Mouse (Mus musculus) urinary bladder, postnatal 10 days (tissue): ENCODE measurements at regions not wholly inside any gene's neighbourhood (a gene's known extent, or its start where the extent isn't known, plus 50 kb on each side); places are given as distances from the start of the nearest gene placed in this dataset.

Source experiments
- DNase-seq: peaks from one replicate; pipeline ENCODE4 v3.0.0; 2022; ENCODE audit warnings: low spot score

DNA sequence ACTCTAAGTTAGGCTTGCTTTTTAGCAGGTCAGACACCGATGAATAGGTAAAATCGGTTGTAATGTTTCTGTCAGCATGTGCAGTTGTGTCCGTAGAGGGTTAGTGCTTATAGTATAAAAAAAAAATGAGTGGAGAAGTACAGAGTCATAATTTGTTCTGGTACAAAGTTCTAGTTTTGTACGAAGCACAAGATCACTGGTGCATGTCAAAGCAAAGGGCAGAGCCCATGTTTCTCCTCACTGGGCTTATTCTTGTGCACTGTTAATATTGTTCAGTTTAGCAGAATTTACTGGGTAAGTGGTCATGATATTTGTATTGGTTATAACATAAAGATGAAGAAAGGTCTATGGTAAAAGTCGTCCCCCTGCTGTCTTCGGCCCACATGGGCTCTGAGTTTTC lies 330.4 kb upstream of the Fam241a start:
- no peak for DNase-seq

DNA sequence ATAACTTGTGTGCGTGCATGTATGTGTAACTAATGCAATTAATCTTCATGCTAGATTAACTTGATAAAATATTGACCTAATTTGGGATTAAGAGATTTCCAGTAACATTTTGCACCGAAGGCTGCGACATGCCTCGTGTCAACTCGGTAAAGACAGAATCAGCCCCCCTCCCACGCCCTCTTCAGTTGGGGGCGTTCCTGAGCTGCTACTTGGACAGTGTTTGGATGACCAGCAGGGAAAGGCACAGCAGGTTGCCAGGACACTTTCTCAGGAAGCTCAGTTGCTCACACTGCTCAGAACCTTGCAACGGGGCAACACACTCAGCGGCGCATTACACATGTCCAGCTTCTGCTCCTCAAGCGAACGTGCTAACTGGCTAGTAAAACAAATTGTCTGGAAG lies 326.2 kb upstream of the Fam241a start:
- no peak for DNase-seq

DNA sequence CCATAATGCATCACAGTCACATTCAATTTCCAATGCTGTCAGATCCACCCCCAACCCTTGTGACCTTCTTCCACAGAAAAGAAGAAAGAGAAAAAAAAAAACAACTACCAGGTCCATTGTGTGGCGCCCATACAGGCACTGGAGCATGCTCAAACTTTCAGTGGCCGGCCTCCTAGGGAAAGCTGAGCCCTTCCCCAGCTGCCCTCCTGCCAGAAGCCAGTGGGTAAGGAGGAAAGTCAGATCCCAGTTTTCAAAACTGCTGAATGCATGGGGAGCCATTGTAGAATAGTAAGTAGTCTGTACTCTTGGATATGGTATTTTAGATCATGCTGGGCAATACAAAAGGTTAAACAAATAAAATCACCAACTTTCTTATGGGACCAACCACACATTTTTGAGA lies 325.5 kb upstream of the Fam241a start:
- no peak for DNase-seq

DNA sequence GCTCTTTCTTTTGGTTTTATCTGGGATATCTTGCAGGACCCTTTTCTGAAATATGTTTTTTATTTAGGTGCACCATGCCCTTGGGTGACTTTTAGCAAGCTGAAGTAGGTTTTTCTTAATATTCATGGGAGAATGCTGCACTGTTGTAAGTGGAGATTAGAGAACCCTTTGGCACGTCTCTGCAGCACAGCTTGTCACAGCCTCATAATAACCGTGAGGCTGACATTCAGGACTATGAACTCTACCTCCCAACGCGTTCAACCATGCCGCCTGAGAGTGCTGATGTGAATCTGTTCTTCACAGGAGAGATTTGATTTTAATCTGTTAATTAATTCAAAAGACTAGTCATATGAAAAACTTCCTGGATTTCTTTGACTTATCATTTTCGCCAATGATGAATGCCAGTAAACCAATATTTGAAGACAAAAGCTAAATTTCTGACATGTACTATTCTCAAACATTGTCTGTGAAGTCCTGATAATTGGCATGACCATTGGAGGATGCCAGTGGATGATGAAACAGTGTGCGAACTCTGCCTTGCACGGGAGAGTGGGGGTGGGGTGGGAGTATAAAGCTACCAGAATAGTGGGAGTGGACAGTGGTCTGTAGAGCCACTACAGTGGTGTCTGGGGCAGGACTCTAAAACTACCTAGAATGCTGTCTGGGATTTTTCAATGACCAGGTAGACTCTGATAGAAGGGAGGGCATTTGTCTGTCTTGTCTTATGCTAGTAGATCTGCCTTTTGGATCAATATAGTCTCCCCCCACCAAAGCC lies 324.8 kb upstream of the Fam241a start:
- DNase-seq: no peak

DNA sequence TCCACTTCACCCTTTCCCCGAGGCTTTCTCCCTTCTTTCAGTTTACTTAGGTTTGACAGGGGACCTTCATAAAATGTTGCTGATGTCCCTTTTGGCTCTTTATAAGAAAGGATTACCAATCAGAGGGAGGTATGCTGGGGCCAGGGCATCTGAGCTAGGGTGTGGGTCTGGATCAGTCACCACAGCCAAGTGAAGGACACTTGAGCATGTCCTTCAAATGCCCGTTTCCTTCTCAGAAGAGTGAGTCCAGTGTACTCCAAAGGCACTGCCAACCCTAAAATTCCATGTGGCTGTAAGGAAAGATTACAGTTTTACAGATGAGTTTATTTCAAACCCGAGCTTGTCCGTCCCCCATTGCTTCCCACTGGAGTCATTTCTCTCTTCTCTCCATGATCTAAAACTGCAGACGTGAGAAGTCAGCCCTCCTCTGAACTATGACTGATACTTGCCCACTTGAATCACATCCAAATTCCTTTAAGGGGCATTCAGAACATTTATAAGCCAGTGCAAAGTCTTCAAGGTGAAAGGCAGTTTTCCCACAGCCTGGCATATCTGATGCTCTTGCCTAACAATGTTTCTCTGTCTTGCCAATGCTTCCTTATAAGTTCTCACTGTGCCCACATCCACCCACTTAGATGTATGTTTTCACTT lies 321.8 kb upstream of the Fam241a start:
- DNase-seq: no peak

DNA sequence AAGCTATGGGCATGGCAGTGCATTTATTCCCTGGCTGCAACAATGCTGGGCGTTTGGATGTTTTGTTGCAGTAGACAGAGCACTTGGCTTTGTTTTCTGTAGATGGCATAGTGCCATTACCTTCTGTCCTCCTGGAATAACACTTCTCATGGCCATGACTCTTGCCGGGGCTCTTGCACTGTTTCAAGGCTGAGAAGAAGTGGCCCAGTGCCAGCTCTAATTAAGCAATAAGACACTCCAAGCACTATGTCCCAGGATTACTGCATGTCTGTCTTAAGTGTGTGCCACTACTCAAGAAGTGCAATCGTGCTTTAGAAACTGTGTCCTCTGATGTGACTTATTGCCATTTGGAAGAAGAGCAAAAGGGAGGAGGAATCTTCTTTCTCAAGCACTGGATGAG lies 316.1 kb upstream of the Fam241a start:
- no peak for DNase-seq

DNA sequence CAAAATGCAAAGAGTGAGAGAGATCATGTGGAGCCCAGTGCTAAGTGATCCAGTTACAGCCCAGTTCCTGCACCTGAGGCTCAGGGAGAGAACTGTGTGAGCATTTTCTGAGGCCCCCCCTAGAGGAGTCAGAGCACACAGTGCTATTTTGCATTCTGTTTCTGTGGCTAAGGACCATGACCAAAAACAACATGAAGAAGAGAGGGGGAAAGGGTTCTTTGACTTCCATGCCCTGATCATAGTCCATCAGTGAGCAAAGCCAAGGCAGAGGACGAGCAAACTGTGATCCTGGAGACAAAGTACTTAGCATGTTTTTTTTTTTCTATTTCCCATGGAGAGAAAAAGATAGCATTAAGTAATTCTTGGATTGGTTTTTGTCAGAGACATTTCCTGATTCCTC lies 314.5 kb upstream of the Fam241a start:
- no peak for DNase-seq

DNA sequence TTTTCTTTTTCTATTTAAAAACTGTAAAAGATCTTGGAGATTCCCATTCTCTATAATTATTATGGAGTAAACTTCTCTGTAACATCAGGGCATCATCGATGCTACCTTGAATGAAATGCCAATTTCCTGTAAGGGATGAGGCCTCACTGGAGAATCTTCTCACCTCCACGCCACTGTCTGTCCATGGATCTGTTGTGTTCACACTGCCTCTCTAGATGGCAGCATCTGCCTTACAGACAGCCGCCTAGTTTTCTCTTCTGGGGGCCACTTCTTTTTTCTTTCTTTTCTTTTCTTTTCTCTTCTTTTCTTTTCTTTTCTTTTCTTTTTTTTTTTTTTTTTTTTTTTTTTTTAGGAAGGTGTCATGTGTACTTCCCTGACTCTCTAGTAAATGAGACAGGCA lies 310.8 kb upstream of the Fam241a start:
- DNase-seq: no peak

DNA sequence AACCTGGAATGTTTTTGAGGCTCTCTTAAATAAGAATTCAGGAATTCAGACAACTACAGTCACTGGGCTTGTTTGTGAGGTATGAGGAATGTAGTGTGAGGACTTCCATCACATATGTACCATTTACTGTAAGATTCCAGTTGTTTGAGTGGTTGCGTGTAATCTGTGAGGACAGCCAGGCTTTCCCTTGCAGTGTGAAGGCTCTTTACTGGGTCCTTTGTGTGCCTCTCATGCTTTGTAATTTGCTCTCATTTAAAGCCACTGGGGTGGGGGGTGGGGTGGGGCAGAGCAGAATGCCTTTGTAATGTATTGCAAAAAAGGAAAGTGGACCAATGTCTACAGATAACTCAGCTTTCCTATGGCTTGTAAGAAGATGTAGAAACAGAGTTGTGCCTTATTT lies 310.4 kb upstream of the Fam241a start:
- no peak for DNase-seq

DNA sequence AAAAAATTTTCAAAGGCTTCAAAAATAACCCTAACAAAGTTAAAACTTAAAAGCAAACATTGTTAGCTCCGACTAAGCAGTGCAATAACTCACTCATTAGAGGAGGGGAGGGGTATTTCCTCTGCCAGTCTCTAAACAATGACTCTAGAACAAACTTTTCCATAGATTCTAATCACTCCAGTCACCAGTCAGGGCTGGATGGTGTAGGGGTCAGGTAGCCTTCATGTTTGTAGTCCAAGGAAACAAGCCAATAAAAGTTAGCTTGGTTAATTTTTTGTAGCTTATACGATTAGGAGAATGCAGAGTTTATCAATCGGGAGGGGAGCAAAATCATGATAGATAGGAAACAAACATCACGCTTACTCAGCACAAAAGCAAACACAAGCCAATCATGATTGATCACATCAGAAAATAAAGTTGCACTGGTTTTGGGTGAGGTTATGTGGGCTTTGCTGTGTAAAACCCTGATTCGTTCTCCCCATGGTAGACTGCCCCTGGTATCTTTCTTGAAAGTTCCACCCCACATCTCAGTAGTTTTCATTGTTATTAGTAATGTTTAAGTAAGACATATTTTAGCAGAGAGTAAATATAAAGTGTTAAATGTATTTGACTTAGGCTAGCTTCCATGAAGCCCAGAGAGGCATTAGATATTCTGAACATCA lies 304.6 kb upstream of the Fam241a start:
- DNase-seq: no peak

DNA sequence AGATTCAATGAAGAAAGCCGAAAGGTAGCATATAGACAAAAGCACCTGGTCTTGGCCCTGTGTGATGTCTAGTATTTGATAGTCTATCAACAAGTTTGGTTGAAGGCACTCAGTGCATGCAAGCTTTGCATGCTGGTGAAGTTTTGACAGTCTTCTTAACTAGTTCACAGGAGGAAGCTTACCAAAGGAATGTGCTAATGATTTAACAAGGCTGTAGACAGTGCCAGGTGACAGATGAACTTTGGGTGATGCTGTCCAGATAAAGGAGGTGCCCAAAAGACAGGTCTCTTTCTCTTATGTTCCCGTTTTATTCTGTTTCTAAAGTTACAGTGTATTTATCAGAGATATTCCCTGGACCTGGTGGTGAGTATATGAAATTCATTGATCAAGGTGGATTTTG lies 303.3 kb upstream of the Fam241a start:
- DNase-seq: no peak

DNA sequence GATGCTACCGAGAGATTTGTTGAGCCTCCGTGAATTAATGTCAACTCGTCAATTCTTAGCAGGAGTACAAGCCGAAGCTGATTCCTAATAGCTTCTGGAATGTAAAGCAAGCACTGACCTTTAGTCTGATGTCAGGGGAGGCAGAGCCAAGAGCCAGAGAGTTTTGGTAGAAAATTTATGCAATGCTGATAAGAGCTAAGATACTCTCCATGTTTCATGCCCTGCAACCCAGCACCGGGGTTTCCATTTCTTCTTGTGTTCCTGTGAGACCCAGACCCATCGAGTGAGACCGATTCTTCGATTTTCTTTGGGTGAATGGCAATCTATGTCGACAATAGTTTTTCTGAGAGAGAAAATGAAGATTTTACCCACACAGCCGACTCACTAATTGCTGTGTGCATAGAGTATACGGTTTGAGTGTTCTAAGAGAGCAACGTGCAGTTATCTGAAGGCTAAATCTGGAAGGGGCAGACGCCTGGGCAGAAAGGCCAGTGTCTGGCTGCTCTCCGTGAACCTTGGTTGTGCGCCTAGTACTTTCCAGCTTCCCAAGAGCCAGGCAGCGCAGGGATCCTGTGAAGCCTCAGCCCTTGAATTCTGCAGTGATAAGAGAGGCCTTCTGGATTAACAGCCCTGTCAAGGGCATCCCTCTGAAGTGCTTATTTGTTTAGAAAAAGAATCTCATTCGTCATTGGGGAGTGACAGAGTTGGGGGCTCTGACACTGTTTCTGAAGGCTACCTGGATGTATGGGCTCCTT lies 296.1 kb upstream of the Fam241a start:
- no peak for DNase-seq

DNA sequence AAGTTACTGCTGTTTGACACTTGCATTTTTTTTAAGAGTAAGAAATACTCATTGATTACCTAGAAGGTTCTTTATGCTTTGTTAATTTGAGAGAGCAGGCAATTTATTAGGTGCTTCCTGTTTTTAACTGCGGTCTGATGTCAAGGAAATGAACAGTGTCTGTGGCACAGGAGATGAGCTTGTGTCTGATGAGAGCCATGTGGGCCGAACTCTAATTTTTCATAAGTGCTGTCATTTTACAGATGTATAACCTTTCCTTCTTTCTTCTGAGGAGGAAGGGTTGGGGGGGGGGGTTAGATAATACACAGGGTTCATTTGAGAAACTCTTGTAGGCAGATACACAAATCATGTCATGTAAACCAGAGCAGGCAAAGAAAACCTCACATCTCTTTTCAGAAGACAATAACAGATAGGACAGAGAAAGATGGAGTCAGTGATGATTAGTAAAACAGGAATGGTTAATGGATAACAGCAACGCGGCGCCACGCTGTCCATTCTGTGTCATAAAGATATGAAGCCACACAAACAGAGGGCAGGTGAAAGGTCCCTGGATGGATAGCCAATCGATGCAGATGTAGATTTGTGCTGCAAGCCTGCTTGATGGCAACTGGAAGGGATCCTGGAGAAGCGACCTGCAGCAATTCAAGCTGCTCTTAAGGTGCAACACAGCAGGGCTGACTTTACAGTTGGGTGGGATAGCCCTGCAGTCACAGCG lies 291.4 kb upstream of the Fam241a start:
- no peak for DNase-seq

DNA sequence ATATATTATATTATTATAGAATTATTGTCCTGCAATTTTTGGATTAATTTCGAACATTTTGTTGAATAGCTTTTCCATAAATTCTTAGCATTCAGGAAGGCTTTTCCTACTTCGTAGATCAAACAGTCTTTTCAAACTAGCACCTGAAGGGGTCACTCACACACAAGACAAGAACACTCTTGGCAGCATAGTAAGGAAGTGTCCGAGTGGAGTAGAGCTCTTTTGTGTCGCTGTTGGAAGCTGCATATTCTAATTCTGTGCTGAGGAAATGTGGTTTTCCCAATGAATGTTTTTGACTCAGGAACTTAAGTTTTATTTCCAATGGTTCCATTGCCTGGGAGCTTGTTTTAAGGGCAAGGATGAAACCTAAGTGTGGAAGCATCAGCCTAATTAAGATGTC lies 290.2 kb upstream of the Fam241a start:
- DNase-seq: no peak

DNA sequence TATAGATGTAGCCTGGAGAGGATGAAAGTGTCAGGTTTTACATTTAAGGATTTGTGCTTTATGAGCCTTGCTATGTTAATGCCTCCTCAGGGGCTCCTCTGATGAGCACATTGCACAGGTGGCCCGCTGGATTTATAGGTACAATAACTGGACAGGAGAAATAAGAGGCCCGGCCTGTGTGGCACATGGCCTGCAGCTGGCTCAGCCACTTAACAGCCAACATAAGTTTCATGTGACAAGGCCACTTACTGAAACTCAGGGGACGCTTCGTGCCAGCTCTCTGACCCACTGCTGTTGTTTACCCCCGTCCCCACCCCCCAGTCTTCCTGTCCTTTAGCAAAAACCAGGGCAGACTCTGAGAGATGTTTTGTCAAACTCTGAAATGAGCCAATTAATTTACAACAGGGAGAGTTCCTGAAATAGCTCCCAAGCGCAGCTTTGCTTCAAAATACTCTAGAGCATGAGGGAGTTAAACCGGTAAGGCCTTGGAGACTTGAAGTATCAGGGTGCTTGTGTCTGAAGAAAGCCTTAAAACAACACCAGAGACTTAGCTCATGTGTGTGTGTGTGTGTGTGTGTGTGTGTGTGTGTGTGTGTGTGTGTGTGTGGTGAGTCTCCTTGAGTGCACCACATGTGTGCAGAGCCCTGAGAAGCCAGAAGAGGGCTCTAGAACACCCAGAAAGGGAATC lies 285.2 kb upstream of the Fam241a start:
- DNase-seq: no peak

DNA sequence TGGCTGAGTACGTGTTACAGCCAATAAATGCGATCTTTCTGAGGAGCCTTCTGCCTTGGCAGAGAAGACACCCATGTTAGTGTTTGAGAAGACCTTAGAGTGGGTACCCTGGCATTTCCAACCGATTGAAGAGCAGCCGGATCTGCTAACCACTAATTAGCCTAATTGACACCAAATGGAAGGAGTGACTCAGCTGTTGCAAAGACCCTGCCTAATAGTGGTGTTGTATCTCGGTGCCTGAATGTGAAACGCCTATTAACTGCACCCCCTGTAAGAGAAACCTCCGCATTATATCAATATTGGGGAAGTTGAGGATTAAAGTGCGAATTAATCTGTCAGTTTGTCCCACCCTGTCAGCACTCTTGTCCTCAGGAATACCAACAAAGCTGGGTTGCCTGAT lies 253.1 kb upstream of the Fam241a start:
- DNase-seq: no peak

DNA sequence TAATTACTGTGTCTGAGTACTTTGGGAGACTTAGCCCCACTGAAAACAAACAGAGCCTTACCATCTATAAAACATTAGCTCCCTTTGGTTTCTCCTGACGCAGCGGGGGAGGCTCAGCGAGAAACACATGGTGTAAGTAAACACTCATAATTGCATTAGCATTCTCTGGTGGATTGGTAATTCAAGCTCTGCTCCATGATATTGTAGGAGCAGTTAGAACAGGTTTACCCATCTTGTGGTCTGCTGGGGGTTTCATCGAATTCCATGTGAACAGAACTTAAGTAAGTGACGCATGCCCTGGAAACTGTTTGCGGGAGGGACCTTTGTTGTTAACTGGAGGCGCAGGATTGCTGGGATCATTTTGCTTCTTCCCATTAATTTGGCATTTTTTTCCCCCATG lies 249.2 kb upstream of the Fam241a start:
- DNase-seq: no peak

DNA sequence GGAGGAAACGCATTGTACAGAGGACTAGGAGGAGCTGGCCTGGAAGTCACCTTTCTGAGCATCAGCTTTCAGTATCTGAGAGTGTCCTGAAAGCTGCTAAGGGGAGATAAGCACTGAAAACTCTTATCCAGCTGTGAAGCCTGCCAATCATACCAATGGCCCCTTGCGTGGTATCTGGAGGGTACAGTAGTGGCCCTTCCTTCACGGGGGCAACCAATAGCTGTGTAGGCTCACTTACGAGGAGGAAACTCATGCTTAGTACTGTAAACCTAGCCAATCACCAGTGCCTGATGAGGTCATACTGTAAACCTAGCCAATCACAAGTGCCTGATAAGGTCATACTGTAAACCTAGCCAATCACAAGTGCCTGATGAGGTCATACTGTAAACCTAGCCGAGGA lies 231.7 kb upstream of the Fam241a start:
- DNase-seq: no peak

DNA sequence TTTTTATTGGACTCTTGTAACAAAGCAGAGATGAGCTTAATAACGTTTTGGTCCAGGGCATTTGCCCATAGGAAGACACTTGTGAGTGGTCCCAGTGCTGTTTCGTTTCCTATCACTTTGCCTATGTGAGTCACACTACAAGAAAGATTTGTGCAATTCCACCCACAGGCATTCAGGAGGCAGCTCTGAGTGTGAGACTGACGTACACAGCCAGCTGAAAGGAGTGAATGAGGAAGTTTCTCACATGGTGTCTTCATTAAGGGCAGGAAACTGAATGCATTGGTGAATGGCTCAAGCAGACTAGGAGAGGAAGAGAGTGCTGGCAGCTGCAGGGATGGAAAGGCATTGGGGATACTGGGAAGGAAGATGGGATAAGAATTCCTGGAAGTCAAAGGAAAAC lies 230.5 kb upstream of the Fam241a start:
- no peak for DNase-seq

DNA sequence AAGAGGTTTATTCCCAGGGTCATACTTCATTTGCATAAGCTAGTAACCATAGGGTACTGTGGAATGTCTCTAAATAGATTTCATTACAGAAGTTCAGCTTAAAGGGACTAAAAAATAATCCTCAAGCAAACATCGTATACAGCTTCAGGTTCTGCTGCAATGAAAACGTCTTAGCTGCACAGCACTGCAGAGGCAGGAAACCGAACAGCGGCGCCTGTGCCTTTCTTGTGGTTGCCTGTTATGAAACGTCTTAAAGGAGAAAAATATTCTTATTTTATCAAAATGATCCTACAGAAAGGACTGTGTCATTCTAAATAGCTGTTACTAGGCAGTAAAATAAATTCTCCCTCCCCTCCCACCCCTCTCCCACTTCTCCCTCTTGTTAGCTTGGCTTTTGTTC lies 226.0 kb upstream of the Fam241a start:
- no peak for DNase-seq

DNA sequence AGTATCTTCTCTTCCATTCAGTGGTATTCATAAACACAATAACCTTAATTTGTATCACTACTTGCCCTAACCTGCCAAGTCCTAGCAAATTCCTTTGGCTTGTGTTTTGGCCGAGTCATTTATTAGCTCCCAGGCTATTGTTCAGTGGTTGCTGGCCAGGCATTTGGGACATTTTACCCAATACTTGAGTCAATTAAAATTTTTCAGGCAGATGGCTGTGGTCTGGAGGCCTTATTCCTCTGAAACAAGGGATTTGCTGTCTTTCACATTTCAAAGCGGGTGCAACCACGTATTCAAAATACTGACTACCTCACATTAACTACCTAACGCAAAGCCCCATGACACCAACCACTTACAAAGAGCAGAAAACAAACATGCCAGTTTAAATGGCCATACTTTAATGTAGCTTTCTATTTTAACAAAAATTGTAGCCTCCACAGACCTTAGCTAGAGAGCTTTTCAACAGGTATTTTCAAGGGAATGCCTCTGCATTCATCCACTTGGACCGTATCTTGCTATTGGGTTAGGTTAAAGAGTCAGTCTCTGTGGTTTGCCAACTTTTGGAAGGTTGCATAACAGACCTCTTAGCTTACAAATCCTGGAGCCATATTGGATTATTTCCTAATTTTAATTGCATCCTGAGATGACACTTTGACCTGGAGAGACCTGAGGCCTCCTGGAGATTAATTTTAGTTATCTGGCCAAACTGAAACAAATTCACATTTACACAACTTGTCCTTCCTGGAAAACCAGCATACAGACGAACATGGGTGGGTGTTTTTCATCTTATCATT lies 224.7 kb upstream of the Fam241a start:
- DNase-seq: no peak
